Mouse (Mus musculus) forebrain, embryonic 14.5 days (tissue): ENCODE measurements around the gene Nle1. TPM values are rescaled to one million over a fixed set of nuclear protein-coding genes. Genes with fewer than 3 reads are reported as not detected.

Source experiments
- ATAC-seq: fragments of 200-750 bp; cut with Nextera tagmentation; 2 replicates; pipeline ENCODE4 v1.8.0; 2017; ENCODE audit warnings: mild to moderate bottlenecking, moderate library complexity
- DNase-seq: peaks from one replicate; pipeline ENCODE4 v3.0.0-alpha.2; 2015; ENCODE audit warnings: low spot score
- H3K27ac ChIP-seq: fragments of 300-500 bp; sonication (generic); 2 replicates; pipeline ENCODE4 v1.5.1; 2014; ENCODE audit warnings: low read depth, mild to moderate bottlenecking, control low read depth, low read length, moderate library complexity
- H3K27me3 ChIP-seq: fragments of 300-500 bp; sonication (generic); replicated peaks from 2 replicates; pipeline ENCODE4 v1.6.1; 2014; ENCODE audit warnings: low read length, control low read depth, mixed read lengths; ENCODE audit not compliant: control insufficient read depth, insufficient read depth
- H3K36me3 ChIP-seq: fragments of 300-500 bp; sonication (generic); 2 replicates; pipeline ENCODE4 v1.6.1; 2014; ENCODE audit warnings: low read length, control low read depth; ENCODE audit not compliant: control insufficient read depth, insufficient read depth
- H3K4me1 ChIP-seq: fragments of 300-500 bp; sonication (generic); 2 replicates; pipeline ENCODE4 v1.6.1; 2014; ENCODE audit warnings: antibody characterized with exemption, low read length, control low read depth; ENCODE audit not compliant: control insufficient read depth, insufficient read depth
- H3K4me2 ChIP-seq: fragments of 300-500 bp; sonication (generic); 2 replicates; pipeline ENCODE4 v1.6.1; 2014; ENCODE audit warnings: mild to moderate bottlenecking, control low read depth, low read length
- H3K4me3 ChIP-seq: fragments of 300-500 bp; sonication (generic); 2 replicates; pipeline ENCODE4 v1.5.1; 2014; ENCODE audit warnings: low read depth, low read length, control low read depth
- H3K9ac ChIP-seq: fragments of 300-500 bp; sonication (generic); 2 replicates; pipeline ENCODE4 v1.6.1; 2014; ENCODE audit warnings: mild to moderate bottlenecking, low read length, control low read depth, moderate library complexity
- H3K9me3 ChIP-seq: fragments of 300-500 bp; sonication (generic); replicated peaks from 2 replicates; pipeline ENCODE4 v1.6.1; 2016; ENCODE audit warnings: low read length, control low read depth, mixed read lengths; ENCODE audit not compliant: control insufficient read depth
- WGBS: fragments of 180-500 bp; shearing (Covaris S2); extraction: QIAGEN DNeasy Blood & Tissue Kit; methylation state at CpG from one replicate; pipeline ENCODE4 v1.1.7; 2014; 5-methylcytosine and 5-hydroxymethylcytosine counted together
- polyA plus RNA-seq: library from polyadenylated mRNA; unstranded; fragments of >200 nt; fragmentation: Nextera tagmentation; extraction: Ambion mirVana; gene quantifications from 2 replicates; pipeline ENCODE4 v1.2.1, GENCODE M21; 2014

The Nle1 gene
- polyA plus RNA-seq, 1 experiment from 2014 or later: 23.4 TPM

DNA sequence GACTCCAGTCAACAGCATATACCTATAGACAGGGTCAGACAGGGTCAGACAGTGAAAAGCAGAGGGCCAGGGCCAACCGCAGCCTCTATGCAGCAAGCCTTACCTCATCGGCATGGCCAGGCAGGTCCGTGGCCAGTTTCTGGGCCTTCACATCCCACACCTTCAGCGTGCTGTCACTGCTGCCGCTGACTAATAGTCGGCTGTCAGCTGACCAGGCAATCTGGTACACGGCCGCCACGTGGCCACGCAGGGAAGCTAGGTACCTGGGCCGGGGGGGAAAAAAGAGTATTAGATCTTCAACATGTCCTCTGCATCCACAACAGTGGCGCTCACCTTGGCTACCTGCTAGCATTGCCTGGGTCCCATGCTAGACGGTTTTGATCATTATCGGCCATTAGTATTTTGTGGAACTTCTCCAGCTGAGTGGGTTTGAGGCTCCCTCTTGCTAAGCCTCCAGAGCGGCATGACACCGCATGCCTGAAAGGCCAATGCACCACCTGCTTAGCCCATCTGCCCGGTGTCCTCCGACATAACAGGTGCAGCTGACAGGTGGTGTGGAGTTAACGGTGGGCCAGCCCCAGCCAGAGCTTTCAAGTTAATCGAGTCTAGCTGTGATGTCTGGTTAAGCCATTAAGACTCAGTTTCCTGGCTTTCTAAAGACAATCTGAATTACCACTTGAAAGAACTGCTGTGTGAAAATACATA lies 6.5 kb downstream of the Nle1 start:
- Histone ChIP-seq H3K9me3 (no peaks in the 10 kb centered on the region), H3K36me3 (peaks cover 84% of the 10 kb centered on the region), H3K27ac (no peak overlapping the region), H3K9ac (no peak overlapping the region), H3K27me3 (no peaks in the 10 kb centered on the region), H3K4me1 (no peaks in the 10 kb centered on the region), H3K4me3 (no peak overlapping the region), H3K4me2 (no peak overlapping the region)
- WGBS: 93% methylated on average over 20 of the region's 20 CpGs
- ATAC-seq (no peak), DNase-seq (no peak)

GRCm38 (mm10) chr11:82899720-82900119 lies 8.5 kb downstream of the Nle1 start:
- no peak overlapping the region for H3K27ac ChIP-seq
- no peak overlapping the region for H3K4me3 ChIP-seq
- no peak overlapping the region for H3K4me2 ChIP-seq
- no peaks in the 10 kb centered on the region for H3K27me3 ChIP-seq
- ATAC-seq (no peak), DNase-seq (no peak)
- no peaks in the 10 kb centered on the region for H3K4me1 ChIP-seq
- H3K9ac ChIP-seq: no peak overlapping the region
- H3K9me3 ChIP-seq: no peaks in the 10 kb centered on the region
- peaks cover 67% of the 10 kb centered on the region for H3K36me3 ChIP-seq
- WGBS: 91% methylated on average over 5 of the region's 5 CpGs

DNA sequence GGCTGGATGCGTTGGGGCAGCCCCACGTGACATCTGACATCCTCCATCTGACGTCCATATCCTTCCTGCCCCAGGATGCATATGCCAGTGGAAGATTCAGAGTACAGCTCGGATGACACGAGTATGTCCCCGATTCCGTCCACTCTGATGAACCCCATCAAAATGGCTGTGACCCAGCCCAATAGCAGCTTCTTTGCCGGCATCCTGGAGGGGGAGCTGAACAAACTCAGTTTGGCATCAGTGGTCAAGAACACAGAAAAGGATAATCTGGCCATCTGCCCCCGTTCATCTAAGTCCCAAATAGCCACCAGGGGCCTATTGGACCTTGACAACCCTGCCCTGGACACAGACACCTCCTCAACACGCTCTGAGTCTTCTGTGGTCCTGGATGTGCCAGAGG lies 10.7 kb downstream of the Nle1 start:
- Histone ChIP-seq H3K9me3 (no peaks in the 10 kb centered on the region), H3K36me3 (peaks cover 45% of the 10 kb centered on the region), H3K4me1 (no peaks in the 10 kb centered on the region), H3K9ac (no peak overlapping the region), H3K27ac (no peak overlapping the region), H3K4me3 (no peak overlapping the region), H3K27me3 (no peaks in the 10 kb centered on the region), H3K4me2 (no peak overlapping the region)
- DNase-seq (no peak), ATAC-seq (no peak)
- 91% methylated on average over 10 of the region's 10 CpGs for WGBS

DNA sequence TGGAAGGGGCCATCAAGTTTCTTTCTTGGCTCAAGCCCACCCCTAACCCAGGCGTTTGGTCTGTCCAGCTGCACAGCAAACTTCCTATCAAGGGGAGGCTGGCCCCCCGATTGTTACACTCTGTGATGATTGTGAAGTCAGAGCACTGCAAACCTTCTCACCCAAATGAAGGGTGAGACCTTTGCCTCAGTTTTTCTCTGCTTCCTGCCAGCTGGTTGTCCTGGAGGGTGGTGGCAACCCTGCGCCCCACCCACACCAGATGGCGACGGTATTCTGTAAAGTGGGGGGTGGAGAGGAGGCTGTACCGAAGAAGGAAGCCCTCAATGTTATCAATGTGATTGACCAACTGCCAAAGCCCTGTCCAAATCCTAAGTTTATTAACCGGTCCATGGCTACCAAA lies 16.3 kb downstream of the Nle1 start, which contains the start of gene Fndc8:
TSS of gene Fndc8 (plus strand) at position 189 of the 400 bp plus-strand sequence.
- 67% methylated on average over 7 of the region's 7 CpGs for WGBS
- no peaks in the 10 kb centered on the region for H3K27me3 ChIP-seq
- H3K27ac ChIP-seq: no peak within 1 kb of the TSS
- DNase-seq (no peak), ATAC-seq (no peak)
- no peaks in the 10 kb centered on the region for H3K36me3 ChIP-seq
- no peak within 1 kb of the TSS for H3K4me2 ChIP-seq
- H3K9ac ChIP-seq: no peak within 1 kb of the TSS
- no peaks in the 10 kb centered on the region for H3K9me3 ChIP-seq
- peaks cover 16% of the 10 kb centered on the region for H3K4me1 ChIP-seq
- no peak within 1 kb of the TSS for H3K4me3 ChIP-seq

DNA sequence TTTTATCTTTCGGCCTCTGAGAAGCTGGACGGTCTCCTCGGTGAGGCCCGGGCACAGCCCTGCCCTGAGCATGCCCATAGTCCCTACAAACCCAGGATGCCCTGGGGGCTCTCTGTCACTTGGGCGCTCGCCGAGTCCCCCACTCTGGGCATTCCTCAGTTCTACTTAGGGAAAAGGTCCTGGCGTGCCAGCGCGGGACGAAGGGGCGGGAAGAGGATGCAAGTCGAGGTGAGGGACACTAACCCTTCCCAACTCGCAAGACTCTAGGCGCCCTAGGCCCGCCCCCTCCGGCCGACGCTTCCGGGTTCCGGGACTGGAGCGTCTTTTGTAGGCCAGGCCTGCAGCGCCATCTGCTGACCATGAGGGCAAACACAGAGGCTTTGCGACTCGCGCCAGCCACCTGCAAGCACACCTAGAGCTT lies 17.9 kb downstream of the Nle1 start, which contains the start of gene Rad51d:
TSS of gene Rad51d (minus strand) at position 273 of the 421 bp plus-strand sequence.
- Histone ChIP-seq H3K27ac (peak within 1 kb of the TSS; percentile 33; the same call in 1 of the 2 replicates), H3K9me3 (no peaks in the 10 kb centered on the region), H3K4me3 (peak within 1 kb of the TSS; percentile 51), H3K9ac (peak within 1 kb of the TSS; percentile 76), H3K36me3 (no peaks in the 10 kb centered on the region), H3K4me1 (peaks cover 16% of the 10 kb centered on the region), H3K4me2 (peak within 1 kb of the TSS; percentile 91), H3K27me3 (no peaks in the 10 kb centered on the region)
- DNase-seq: peak; percentile 95
- WGBS: under 1% methylated on average over 26 of the region's 26 CpGs
- ATAC-seq: peak; percentile 90

DNA sequence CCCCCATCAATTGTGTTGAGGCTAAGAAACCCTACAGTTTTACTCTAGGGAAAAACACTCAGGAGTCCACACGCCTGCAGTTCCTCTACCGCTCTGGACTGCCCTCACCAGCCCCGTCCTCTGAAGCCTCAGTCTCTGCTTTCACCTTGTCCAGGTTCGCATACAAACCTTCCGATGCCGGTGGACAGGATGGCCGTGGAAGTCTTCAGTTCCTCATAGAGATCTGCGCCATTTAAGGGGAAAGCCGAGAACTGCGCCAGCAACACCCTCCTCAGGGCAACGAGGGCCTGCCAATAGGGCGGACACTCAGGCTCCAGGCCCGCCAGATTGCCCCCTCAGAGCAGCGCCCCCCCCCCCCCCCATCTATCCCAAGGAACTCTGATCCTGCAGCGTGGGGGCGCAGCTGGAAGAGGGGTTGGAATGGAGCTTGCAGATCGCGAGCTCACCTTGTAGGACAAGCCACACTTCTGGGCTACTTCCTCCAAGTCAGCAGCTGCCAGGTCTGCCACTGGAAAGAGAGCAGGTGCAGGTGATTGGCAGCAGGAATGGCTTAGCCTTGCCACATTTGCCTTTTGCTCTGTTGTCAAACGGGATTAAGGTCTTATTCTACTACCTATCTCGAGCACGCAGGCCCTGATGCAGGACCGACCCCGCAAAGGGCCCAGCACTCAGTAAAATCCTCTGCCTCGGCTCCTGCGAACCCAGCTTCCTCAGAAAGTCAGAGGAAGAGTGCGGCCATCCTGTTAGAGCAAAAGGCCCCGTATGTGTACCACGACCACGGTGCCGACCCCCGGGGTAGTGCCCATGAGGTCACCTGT lies 18.5 kb downstream of the Nle1 start:
- Histone ChIP-seq H3K27ac (peak overlapping the region; percentile 33; the same call in 1 of the 2 replicates), H3K9ac (peak overlapping the region; percentile 76), H3K4me1 (peaks cover 16% of the 10 kb centered on the region), H3K27me3 (no peaks in the 10 kb centered on the region), H3K36me3 (no peaks in the 10 kb centered on the region), H3K4me3 (peak overlapping the region; percentile 51), H3K9me3 (no peaks in the 10 kb centered on the region), H3K4me2 (peak overlapping the region; percentile 91)
- DNase-seq: peak; percentile 39
- WGBS: 4% methylated on average over 30 of the region's 31 CpGs
- ATAC-seq: peak; percentile 19

DNA sequence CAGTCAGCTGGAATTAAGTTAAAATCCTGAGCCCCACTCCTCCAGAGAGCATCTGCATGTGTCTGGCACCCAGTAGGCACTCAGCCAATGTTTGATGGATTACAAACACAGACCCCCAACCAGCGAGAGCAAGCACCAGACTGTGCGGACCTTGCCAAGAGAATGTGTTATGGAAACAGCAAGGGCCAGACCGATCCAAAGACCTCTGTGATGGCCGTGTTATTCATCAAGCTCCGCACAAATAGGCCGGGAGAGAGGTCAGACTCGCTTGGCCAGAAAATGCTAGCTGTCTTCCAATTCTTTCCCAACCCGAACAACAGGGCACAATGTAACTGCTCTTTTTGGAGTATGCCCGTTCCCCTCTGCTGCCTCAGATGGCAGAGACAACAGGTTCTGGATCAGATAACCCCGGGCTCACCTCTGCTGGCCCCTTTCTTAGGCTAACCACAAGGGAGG lies 19.7 kb downstream of the Nle1 start:
- H3K9ac ChIP-seq: peak overlapping the region; percentile 46; the same call in 1 of the 2 replicates

GRCm38 (mm10) chr11:82886559-82886958 lies 21.7 kb downstream of the Nle1 start:
- Histone ChIP-seq H3K27ac (no peak overlapping the region), H3K36me3 (0 out of 2 replicates have a peak, but pooled peaks cover 5% of the 10 kb centered on the region), H3K9ac (no peak overlapping the region), H3K4me1 (peaks cover 16% of the 10 kb centered on the region), H3K4me3 (no peak overlapping the region), H3K9me3 (no peaks in the 10 kb centered on the region), H3K27me3 (no peaks in the 10 kb centered on the region), H3K4me2 (no peak overlapping the region)
- WGBS: 89% methylated on average over 3 of the region's 3 CpGs
- DNase-seq: no peak
- no peak for ATAC-seq

More for the DNA sequence above, 19.7 kb downstream of the Nle1 start:
- Histone ChIP-seq H3K27me3 (no peaks in the 10 kb centered on the region), H3K36me3 (no peaks in the 10 kb centered on the region), H3K9me3 (no peaks in the 10 kb centered on the region), H3K4me1 (peaks cover 16% of the 10 kb centered on the region), H3K4me3 (no peak overlapping the region), H3K4me2 (peak overlapping the region; percentile 91), H3K27ac (no peak overlapping the region)
- peak; percentile 78 for DNase-seq
- WGBS: 38% methylated on average over 10 of the region's 10 CpGs
- peak; percentile 52 for ATAC-seq
